Mouse (Mus musculus): Measurements from ENCODE around the gene Chia1.
"Not testable (repeated sequence)": the region's sequence is repeated elsewhere in the genome, so short reads cannot be mapped to it uniquely, and the experiment has no call there.

DNA sequence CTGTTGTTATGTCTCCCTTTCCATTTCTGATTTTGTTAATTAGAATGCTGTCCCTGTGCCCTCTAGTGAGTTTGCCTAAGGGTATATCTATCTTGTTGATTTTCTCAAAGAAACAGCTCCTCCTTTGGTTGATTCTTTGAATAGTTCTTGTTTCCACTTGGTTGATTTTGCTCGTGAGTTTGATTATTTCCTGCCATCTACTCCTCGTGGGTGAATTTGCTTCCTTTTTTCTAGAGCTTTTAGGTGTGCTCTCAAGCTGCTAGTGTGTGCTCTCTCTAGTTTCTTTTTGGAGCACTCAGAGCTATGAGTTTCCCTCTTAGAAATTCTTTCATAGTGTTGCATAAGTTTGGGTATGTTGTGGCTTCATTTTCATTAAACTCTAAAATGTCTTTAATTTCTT is 61.9 kb downstream of the Chia1 start:
- TF ChIP-seq POLR2A (IDR thresholded peaks at IDR 0.05; ENCODE audit: insufficient read depth, low read length); CTCF (IDR thresholded peaks at IDR 0.05; ENCODE audit: low read depth, low read length): not testable (repeated sequence)

All from ES-Bruce4 (cell line).